Mouse (Mus musculus): Measurements from ENCODE around the gene Obsl1.

DNA sequence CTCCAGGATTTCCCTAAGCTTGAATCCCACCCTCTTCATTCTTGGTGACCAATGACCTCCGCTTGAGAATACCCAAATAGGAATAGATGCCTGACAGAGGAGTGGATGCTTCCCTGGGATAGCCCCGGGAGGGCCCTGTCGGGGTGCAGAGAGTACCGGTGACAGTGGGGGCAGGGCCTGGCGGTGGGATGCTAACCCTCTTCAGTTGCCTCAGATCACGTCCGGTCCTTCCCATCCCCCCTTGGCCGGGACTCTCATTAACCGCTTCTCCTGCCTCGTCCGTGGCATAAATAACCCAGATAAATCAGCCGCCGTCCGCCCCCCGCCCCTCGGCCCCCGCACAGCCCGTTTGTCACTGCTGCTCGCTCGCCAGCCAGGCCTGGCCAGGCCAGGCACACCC, 59.6 kb downstream of the Obsl1 start:
- no peak for TF ChIP-seq EP300 (IDR thresholded peaks at IDR 0.05; ENCODE audit: low read depth)
- no peak for TF ChIP-seq CTCF (IDR thresholded peaks at IDR 0.05; ENCODE audit: low read depth)

All from liver, embryonic 14.5 days (tissue).